Mouse (Mus musculus) cerebellum, adult 11-12 months (tissue): Measurements from ENCODE around the gene Prl7b1.

Experiments used
- DNase-seq: peaks from one replicate; pipeline ENCODE4 v3.0.0; 2022

Gene Prl7b1

DNA sequence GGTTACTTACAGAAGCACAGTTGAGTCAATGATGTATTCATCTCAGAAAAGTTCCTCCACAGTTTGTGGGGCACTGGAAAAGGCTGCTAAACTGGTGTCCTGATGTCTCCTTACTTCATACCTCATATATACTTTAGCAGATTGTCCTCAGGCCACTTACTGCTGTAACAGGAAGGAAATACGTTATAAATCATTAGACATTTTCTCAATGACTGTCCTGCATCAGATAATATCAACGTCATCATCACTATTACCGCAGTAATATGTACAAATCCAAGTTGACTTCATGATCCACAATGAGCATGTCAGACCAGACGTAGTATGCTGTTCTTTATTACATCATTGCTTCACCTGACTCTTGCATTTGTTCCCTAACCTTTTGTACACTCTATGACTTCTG is at the start of gene Prl7b1:
Gene Prl7b1, minus strand, starts transcription at position 101 of the 400 bp plus-strand sequence.
- no peak for DNase-seq

DNA sequence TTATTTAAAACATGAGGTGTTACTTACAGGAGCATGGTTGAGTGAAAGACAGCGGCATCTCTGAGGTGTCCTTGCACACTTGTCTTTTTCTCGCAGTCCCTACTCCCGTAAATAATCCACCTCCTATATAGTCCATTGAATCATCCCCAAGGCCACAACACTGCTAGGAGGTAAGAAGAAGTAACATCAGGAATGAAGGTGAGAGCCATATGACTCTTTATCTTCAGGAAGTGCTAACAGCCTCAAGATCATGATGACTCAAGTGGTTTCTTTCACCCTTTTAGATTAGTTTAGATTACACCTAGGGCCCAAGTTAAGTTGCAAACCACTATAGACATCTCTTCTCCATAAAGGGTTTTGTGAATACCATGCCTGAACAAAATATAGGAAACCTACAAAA is 32.0 kb upstream of the Prl7b1 start, which contains the start of gene Prl7a1:
Gene Prl7a1, minus strand, starts transcription at position 101 of the 400 bp plus-strand sequence.
- no peak for DNase-seq

DNA sequence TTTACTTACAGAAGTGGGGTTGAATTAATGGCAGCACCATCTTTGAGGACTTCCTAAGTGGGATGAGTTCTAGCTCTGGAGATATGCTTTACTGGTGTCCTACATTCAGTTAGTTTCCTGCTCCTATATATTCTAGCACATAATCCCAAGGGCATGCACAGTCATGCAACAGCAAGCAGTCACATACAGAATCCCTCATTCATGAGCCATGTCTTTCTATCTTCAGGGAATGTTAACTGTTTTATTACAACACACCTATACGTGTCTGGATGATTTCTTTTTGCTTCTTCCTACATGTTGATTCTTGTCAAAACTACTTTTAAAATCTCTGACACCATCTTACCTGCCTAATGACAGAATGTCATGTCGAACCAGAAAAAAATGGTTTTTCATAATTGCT is 28.3 kb downstream of the Prl7b1 start, which contains the start of gene Prl8a1:
Gene Prl8a1, minus strand, starts transcription at position 101 of the 400 bp plus-strand sequence.
- no peak for DNase-seq

DNA sequence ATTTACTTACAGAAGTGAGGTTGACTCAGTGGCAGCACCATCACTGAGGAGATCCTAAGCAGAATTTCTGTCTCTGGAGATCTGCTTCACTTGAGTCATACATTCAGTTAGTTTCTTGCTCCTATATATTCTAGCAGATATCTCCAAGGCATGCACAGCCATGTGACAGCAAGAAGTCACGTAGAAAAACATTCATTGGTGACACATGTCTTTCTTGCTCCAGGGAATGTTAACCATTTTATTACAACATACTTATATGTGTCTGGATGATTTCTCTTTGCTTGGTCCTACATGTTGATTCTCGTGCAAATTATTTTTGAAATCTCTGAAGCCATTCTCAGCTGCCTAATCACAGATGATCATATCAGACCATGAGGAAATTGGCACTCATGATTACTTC is 45.9 kb downstream of the Prl7b1 start, which contains the start of gene Prl8a9:
Gene Prl8a9, minus strand, starts transcription at position 101 of the 400 bp plus-strand sequence.
- no peak for DNase-seq

DNA sequence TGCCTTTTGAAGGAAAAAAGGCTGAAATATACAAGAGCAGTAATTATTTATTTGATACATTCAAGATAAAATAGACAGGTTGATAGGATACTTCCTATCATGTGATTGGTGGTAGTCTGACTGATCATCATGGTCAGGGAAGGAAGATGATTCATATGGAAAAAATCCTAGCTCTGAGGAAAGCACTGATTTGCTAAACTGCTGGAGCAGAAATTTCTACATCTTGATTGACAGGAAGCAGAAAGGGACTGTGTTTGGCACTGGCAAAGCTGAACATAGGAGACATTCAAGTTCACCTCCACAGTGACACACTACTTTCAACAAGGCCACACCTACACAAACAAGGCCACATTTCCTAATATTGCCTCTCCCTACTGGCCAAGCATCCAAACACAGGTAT is 57.0 kb downstream of the Prl7b1 start:
- no peak for DNase-seq
